Mouse (Mus musculus) heart, embryonic 10.5 days (tissue): ENCODE data around the gene Dennd5a. TPM values are rescaled to one million over a fixed set of nuclear protein-coding genes. Genes with fewer than 3 reads are reported as not detected.

Experiments
- DNase-seq: peaks from one replicate; pipeline ENCODE4 v3.0.0-alpha.2; 2017; ENCODE audit warnings: low spot score
- H3K27ac ChIP-seq: fragments of 300-500 bp; sonication (generic); 2 replicates; pipeline ENCODE4 v1.5.1; 2016; ENCODE audit warnings: mild to moderate bottlenecking
- H3K27me3 ChIP-seq: fragments of 300-500 bp; sonication (generic); 2 replicates; pipeline ENCODE4 v1.6.1; 2016; ENCODE audit warnings: mild to moderate bottlenecking; ENCODE audit not compliant: poor library complexity, insufficient read depth, severe bottlenecking
- H3K36me3 ChIP-seq: fragments of 300-500 bp; sonication (generic); 2 replicates; pipeline ENCODE4 v1.6.1; 2016; ENCODE audit warnings: mild to moderate bottlenecking, moderate library complexity
- H3K4me1 ChIP-seq: fragments of 300-500 bp; sonication (generic); 2 replicates; pipeline ENCODE4 v1.6.1; 2016; ENCODE audit warnings: mild to moderate bottlenecking
- H3K4me3 ChIP-seq: fragments of 300-500 bp; sonication (generic); 2 replicates; pipeline ENCODE4 v1.5.1; 2016; ENCODE audit warnings: mild to moderate bottlenecking, moderate library complexity
- H3K9me3 ChIP-seq: fragments of 300-500 bp; sonication (generic); 2 replicates; pipeline ENCODE4 v1.6.1; 2016; ENCODE audit warnings: mild to moderate bottlenecking, moderate library complexity
- WGBS: fragments of 180-500 bp; shearing (Covaris S2); methylation state at CpG from one replicate; pipeline ENCODE4 v1.1.7; 2016; 5-methylcytosine and 5-hydroxymethylcytosine counted together
- polyA plus RNA-seq: library from polyadenylated mRNA; unstranded; fragments of >200 nt; fragmentation: Nextera tagmentation; extraction: Ambion mirVana; gene quantifications from 2 replicates; pipeline ENCODE4 v1.2.1, GENCODE M21; 2016

The Dennd5a gene
- polyA plus RNA-seq, 1 experiment from 2014 or later: 28.4 TPM

GRCm38 (mm10) chr7:109866643-109867042, 93.6 kb downstream of the Dennd5a start:
- H3K27ac ChIP-seq: no peak overlapping the region
- peaks cover 44% of the 10 kb centered on the region for H3K27me3 ChIP-seq
- no peaks in the 10 kb centered on the region for H3K36me3 ChIP-seq
- no peaks in the 10 kb centered on the region for H3K9me3 ChIP-seq
- 74% methylated on average over 3 of the region's 3 CpGs for WGBS
- no peak overlapping the region for H3K4me3 ChIP-seq
- H3K4me1 ChIP-seq: peaks cover 37% of the 10 kb centered on the region
- DNase-seq: no peak

- WGBS: 1% methylated on average over 63 of the region's 69 CpGs
- DNase-seq: no peak
- Histone ChIP-seq H3K36me3 (no peaks in the 10 kb centered on the region), H3K4me3 (peak within 1 kb of the TSS; percentile 78), H3K4me1 (peaks cover 39% of the 10 kb centered on the region), H3K27ac (peak within 1 kb of the TSS; percentile 89), H3K9me3 (no peaks in the 10 kb centered on the region), H3K27me3 (peaks cover 44% of the 10 kb centered on the region)
Measured at GRCm38 (mm10) chr7:109865370-109866229, 94.7 kb downstream of the Dennd5a start, which contains the start of gene Scube2. Gene Scube2, minus strand, starts transcription at chr7:109865679.

DNA sequence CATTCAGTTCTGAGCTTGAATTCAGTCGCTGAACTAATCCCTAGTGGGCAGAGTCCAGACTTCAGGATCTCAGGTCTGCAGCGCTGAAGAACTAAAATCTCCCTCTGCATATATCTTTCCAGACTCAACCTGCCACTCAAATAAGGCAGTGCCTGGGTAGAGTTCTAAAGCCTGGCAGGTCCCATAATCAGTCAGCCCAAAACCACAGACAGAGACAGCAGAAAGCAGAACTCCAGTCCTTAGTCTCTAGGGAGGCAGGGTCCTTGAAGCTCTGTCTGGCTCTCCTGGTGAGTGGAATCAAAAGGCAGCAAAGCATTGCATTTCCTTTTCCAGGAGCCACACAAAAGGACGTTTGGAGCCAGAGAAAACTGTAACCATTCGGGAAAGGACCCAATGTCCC, 96.7 kb downstream of the Dennd5a start:
- Histone ChIP-seq H3K4me1 (peaks cover 51% of the 10 kb centered on the region), H3K4me3 (no peak overlapping the region), H3K36me3 (no peaks in the 10 kb centered on the region), H3K27ac (no peak overlapping the region), H3K27me3 (peaks cover 44% of the 10 kb centered on the region), H3K9me3 (no peaks in the 10 kb centered on the region)
- WGBS: 27% methylated on average over 4 of the region's 4 CpGs
- DNase-seq: no peak

- H3K36me3 ChIP-seq: no peaks in the 10 kb centered on the region
- no peak overlapping the region for H3K4me3 ChIP-seq
- DNase-seq: no peak
- no peaks in the 10 kb centered on the region for H3K9me3 ChIP-seq
- peaks cover 25% of the 10 kb centered on the region for H3K27me3 ChIP-seq
- H3K27ac ChIP-seq: no peak overlapping the region
- H3K4me1 ChIP-seq: peaks cover 38% of the 10 kb centered on the region
- WGBS: 87% methylated on average over 7 of the region's 7 CpGs
Measured at GRCm38 (mm10) chr7:109860162-109860561, 100.1 kb downstream of the Dennd5a start.

DNA sequence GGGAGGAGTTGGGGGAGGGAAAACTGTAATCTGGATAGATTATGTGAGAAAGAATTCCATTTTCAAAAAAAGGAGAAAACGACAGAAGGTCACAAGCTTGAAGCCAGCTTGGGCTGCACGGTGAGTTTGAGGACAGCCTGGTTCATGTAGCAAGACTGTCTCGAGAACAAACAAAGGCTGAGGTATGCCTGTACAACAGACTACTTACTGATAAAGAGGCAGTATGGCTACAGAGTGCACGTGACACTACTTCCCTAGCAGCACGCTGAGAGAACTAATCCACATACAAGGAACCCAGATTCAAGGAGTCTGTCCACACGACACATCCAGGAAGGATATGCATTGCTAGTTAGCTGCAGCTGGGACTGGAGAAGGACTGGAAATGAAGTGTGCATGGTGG, 100.9 kb downstream of the Dennd5a start:
- no peak for DNase-seq
- Histone ChIP-seq H3K27ac (peak overlapping the region; percentile 62; the same call in 1 of the 2 replicates), H3K4me3 (no peak overlapping the region), H3K9me3 (no peaks in the 10 kb centered on the region), H3K27me3 (peaks cover 17% of the 10 kb centered on the region), H3K36me3 (no peaks in the 10 kb centered on the region), H3K4me1 (peaks cover 38% of the 10 kb centered on the region)
- WGBS: 13% methylated on average over 6 of the region's 6 CpGs

DNA sequence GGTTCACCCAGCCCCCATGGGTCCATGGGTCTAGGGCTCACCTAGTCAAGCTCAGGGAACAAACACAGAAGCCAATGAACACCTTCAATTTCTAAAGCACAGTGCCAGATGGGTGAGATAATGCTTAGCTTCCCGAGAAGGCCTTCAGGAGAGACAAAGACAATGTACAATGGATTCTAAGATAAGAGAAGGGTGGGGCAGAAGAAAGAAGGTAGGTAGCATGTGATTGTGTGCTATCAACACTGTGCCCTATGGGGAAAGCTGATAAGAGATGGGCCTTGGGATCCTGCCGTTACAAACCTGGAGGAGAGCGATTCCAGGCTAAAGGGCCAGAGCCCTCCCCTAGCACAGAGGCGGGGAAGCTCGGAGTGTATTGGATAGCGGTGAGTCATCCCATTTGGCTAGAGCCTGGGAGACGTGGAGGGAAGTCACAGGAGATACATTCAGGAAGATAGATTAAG, 107.5 kb downstream of the Dennd5a start:
- H3K27ac ChIP-seq: peak overlapping the region; percentile 49
- no peak overlapping the region for H3K4me3 ChIP-seq
- 12% methylated on average over 7 of the region's 7 CpGs for WGBS
- peaks cover 74% of the 10 kb centered on the region for H3K4me1 ChIP-seq
- peak; percentile 81 for DNase-seq
- H3K36me3 ChIP-seq: no peaks in the 10 kb centered on the region
- H3K27me3 ChIP-seq: no peaks in the 10 kb centered on the region
- H3K9me3 ChIP-seq: no peaks in the 10 kb centered on the region

- H3K27me3 ChIP-seq: no peaks in the 10 kb centered on the region
- 73% methylated on average over 7 of the region's 7 CpGs for WGBS
- H3K4me3 ChIP-seq: no peak overlapping the region
- DNase-seq: no peak
- no peak overlapping the region for H3K27ac ChIP-seq
- no peaks in the 10 kb centered on the region for H3K9me3 ChIP-seq
- H3K36me3 ChIP-seq: no peaks in the 10 kb centered on the region
- peaks cover 74% of the 10 kb centered on the region for H3K4me1 ChIP-seq
Measured at GRCm38 (mm10) chr7:109852017-109852416, 108.3 kb downstream of the Dennd5a start.

DNA sequence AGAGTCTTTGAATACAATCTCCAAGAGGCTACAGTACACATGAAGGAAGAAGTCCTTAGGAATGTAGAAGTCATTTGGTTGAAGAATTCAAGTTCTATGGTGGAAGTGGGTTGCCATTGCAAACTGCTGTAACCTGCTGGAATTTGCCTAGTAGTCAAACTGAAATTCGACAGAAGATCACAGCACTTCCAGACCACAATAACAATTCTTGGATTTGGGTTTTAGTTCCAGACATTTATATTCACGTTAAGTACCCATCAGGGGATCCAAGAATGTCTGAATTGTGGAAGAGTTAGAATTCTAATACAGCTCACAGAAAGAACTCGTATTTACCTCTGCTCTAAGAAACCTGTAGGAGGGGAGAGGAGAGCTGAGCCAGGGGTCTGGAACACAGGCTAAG, 109.7 kb downstream of the Dennd5a start:
- peaks cover 68% of the 10 kb centered on the region for H3K4me1 ChIP-seq
- H3K27me3 ChIP-seq: no peaks in the 10 kb centered on the region

DNA sequence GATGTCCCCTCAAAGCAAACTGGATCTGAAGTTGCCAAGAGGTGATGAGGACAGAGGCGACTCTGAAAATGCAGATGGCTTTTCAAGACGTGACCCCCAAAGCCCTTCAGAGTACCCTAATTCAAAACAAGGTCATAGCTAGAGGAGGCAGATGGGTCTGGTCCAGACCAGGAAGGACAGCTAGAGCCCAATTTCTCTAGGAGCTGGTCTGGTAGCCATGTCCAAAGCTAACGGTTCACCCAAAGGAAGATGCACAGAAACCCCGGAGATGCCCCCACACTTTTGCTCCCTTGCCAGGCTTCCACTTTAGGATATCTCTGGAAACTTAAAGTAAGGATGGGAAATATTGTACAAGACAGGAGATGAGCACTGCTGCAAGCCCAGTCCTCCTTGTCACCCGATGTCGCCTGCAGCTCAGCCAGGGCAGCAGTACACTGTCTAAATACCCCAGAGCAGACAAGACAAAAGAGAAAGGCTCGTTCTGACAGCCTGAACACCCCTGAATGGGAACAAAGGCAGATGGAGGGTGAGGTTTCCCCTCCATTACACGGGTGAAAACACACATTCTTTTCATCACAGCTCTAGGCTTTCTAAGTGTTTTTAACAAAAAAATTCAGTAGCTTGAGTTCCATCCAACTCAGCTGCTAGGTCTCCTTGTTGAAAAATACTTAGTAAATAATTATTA, 110.4 kb downstream of the Dennd5a start:
- Histone ChIP-seq H3K36me3 (no peaks in the 10 kb centered on the region), H3K4me1 (peaks cover 66% of the 10 kb centered on the region), H3K27ac (peak overlapping the region; percentile 74; the same call in 1 of the 2 replicates), H3K27me3 (no peaks in the 10 kb centered on the region), H3K4me3 (no peak overlapping the region), H3K9me3 (no peaks in the 10 kb centered on the region)
- DNase-seq: no peak
- WGBS: 53% methylated on average over 8 of the region's 8 CpGs

More for the DNA sequence above, 109.7 kb downstream of the Dennd5a start:
- Histone ChIP-seq H3K4me3 (no peak overlapping the region), H3K9me3 (no peaks in the 10 kb centered on the region), H3K36me3 (no peaks in the 10 kb centered on the region), H3K27ac (peak overlapping the region; percentile 67; the same call in 1 of the 2 replicates)
- WGBS: 77% methylated on average over 3 of the region's 3 CpGs
- no peak for DNase-seq

DNA sequence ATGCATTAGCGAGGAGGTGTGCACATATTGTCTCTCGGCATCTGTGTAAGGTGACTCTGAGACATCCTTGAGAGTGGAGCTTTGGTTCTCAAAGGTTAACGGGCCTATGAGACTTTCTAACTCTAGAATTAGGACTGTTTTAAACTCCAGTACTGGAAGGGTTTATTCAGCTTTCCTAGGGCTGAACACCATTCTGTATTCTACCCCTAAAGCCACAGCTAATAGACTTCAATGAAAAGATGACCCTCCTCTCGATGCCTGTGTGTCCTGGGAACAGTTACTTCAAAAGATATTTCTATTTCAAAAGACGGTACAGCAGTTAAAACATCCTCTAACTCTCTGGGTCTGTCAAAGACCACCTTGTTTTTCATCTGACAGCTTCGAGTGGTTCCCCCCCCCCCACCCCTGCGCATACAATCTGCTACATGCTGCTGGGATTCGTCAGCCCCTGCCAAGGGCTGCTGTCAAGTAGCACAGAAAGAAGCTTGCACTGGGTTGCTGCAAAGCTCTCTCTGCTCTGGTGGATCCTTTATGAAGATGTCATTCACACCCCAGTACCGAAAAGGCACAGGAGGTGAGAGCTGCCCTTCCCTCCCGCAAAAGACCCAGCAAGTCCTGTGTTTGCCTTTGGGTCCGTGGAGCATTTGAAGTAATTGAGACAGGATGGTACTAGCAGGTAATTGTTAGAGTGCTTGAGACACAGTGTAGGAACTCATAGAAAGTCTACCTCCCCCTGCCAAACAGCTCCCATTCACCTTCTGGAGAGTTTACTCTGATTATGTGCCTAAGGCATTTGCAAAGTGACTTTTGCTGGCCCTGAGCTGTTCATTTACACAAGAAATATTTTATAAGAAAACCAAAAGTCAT, 111.2 kb downstream of the Dennd5a start:
- H3K36me3 ChIP-seq: no peaks in the 10 kb centered on the region
- H3K4me3 ChIP-seq: no peak overlapping the region
- H3K27me3 ChIP-seq: no peaks in the 10 kb centered on the region
- 31% methylated on average over 11 of the region's 11 CpGs for WGBS
- peak; percentile 86 for DNase-seq
- peaks cover 59% of the 10 kb centered on the region for H3K4me1 ChIP-seq
- no peaks in the 10 kb centered on the region for H3K9me3 ChIP-seq
- H3K27ac ChIP-seq: peak overlapping the region; percentile 74

GRCm38 (mm10) chr7:109844100-109844499, 116.2 kb downstream of the Dennd5a start:
- 79% methylated on average over 6 of the region's 6 CpGs for WGBS
- H3K4me3 ChIP-seq: no peak overlapping the region
- H3K36me3 ChIP-seq: no peaks in the 10 kb centered on the region
- no peaks in the 10 kb centered on the region for H3K9me3 ChIP-seq
- H3K27me3 ChIP-seq: no peaks in the 10 kb centered on the region
- no peak overlapping the region for H3K27ac ChIP-seq
- peaks cover 12% of the 10 kb centered on the region for H3K4me1 ChIP-seq
- DNase-seq: no peak
